Mouse (Mus musculus) liver, embryonic 16.5 days (tissue): Measurements from ENCODE around the gene Fam71b. TPM values are rescaled to one million over a fixed set of nuclear protein-coding genes. Genes with fewer than 3 reads are reported as not detected.

Source experiments
- ATAC-seq: fragments of 200-750 bp; cut with Nextera tagmentation; 2 replicates; pipeline ENCODE4 v1.8.0; 2017; ENCODE audit warnings: low read depth, mild to moderate bottlenecking, moderate number of reproducible peaks, moderate library complexity
- H3K27ac ChIP-seq: fragments of 300-500 bp; sonication (generic); 2 replicates; pipeline ENCODE4 v1.5.1; 2014; ENCODE audit warnings: mild to moderate bottlenecking, low read length
- H3K27me3 ChIP-seq: fragments of 300-500 bp; sonication (generic); 2 replicates; pipeline ENCODE4 v1.6.1; 2014; ENCODE audit warnings: low read depth, low read length, mixed read lengths; ENCODE audit not compliant: control insufficient read depth, insufficient read depth
- H3K36me3 ChIP-seq: fragments of 300-500 bp; sonication (generic); 2 replicates; pipeline ENCODE4 v1.6.1; 2014; ENCODE audit warnings: mild to moderate bottlenecking; ENCODE audit not compliant: control insufficient read depth, insufficient read depth
- H3K4me1 ChIP-seq: fragments of 300-500 bp; sonication (generic); 2 replicates; pipeline ENCODE4 v1.6.1; 2014; ENCODE audit warnings: low read depth, low read length, mixed read lengths; ENCODE audit not compliant: control insufficient read depth
- H3K4me2 ChIP-seq: fragments of 300-500 bp; sonication (generic); 2 replicates; pipeline ENCODE4 v1.6.1; 2014; ENCODE audit warnings: low read depth, low read length, mixed read lengths
- H3K4me3 ChIP-seq: fragments of 300-500 bp; sonication (generic); 2 replicates; pipeline ENCODE4 v1.5.1; 2014; ENCODE audit warnings: low read depth, mild to moderate bottlenecking, low read length
- H3K9ac ChIP-seq: fragments of 300-500 bp; sonication (generic); 2 replicates; pipeline ENCODE4 v1.6.1; 2014; ENCODE audit warnings: low read depth, low read length
- H3K9me3 ChIP-seq: fragments of 300-500 bp; sonication (generic); replicated peaks from 2 replicates; pipeline ENCODE4 v1.6.1; 2016; ENCODE audit warnings: low read length; ENCODE audit not compliant: control insufficient read depth
- WGBS: fragments of 180-500 bp; shearing (Covaris S2); extraction: QIAGEN DNeasy Blood & Tissue Kit; methylation state at CpG from one replicate; pipeline ENCODE4 v1.1.7; 2014; ENCODE audit not compliant: insufficient replicate concordance; 5-methylcytosine and 5-hydroxymethylcytosine counted together
- polyA plus RNA-seq: library from polyadenylated mRNA; unstranded; fragments of >200 nt; fragmentation: Nextera tagmentation; extraction: Ambion mirVana; gene quantifications from 2 replicates; pipeline ENCODE4 v1.2.1, GENCODE M21; 2015

The Fam71b gene
- polyA plus RNA-seq, 1 experiment from 2014 or later, result 0.04 TPM

DNA sequence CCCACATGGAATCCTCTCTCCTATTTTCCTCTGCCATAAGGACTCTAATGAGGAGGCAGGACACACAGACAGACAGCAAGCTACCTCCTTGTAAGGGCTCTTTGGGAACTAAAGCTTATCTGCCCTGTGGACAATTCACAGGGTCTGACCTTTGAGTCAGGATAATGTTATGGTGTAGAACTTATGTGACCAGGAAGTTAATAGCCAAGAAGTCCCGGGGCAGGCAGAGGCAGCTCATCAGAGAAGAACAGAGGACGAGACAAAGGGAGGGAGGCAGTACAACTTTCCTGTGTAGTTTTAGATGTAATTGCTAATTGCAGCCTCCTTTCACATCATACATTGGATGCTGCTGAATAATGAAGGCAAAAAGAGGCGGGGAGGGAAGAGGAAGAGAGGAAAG, 5.7 kb upstream of the Fam71b start:
- H3K4me1 ChIP-seq, result no peaks in the 10 kb centered on the region
- no peaks in the 10 kb centered on the region for H3K27me3 ChIP-seq
- no peaks in the 10 kb centered on the region for H3K36me3 ChIP-seq
- no peaks in the 10 kb centered on the region for H3K9me3 ChIP-seq
- no peak overlapping the region for H3K9ac ChIP-seq
- 35% methylated on average over 3 of the region's 3 CpGs for WGBS
- ATAC-seq, result no peak
- H3K4me2 ChIP-seq, result no peak overlapping the region
- H3K4me3 ChIP-seq, result no peak overlapping the region
- no peak overlapping the region for H3K27ac ChIP-seq

- WGBS, result 48% methylated on average over 7 of the region's 7 CpGs
- Histone ChIP-seq H3K4me1 (peaks cover 5% of the 10 kb centered on the region), H3K36me3 (no peaks in the 10 kb centered on the region), H3K27me3 (no peaks in the 10 kb centered on the region), H3K9me3 (no peaks in the 10 kb centered on the region), H3K27ac (no peak overlapping the region), H3K4me3 (no peak overlapping the region), H3K9ac (no peak overlapping the region), H3K4me2 (no peak overlapping the region)
- ATAC-seq, result no peak
Measured at GRCm38 (mm10) chr11:46392890-46393289, 3.5 kb upstream of the Fam71b start.

DNA sequence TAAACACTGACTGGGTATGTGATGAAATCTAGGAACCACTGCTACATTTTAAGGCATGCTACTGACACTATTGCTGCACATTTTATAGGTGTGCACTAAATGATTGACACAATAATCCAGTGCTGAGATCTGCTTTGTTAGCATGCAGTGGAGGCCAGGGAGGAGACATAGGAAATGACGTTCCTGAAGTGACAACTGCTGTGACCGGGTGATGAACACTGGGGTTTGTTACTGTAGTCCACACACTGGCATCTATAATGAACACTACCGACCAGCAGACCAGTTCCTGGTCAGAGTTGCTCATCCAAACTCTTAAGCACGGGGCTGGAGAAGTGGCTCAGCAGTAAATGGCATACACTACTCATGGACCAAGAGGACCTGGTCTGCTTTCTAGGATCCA, 2.9 kb upstream of the Fam71b start:
- H3K4me2 ChIP-seq, result no peak overlapping the region
- ATAC-seq, result no peak
- no peak overlapping the region for H3K9ac ChIP-seq
- no peaks in the 10 kb centered on the region for H3K9me3 ChIP-seq
- H3K4me1 ChIP-seq, result peaks cover 5% of the 10 kb centered on the region
- no peaks in the 10 kb centered on the region for H3K36me3 ChIP-seq
- no peak overlapping the region for H3K27ac ChIP-seq
- no peaks in the 10 kb centered on the region for H3K27me3 ChIP-seq
- 64% methylated on average over 4 of the region's 4 CpGs for WGBS
- H3K4me3 ChIP-seq, result no peak overlapping the region

GRCm38 (mm10) chr11:46395088-46395487, 1.3 kb upstream of the Fam71b start:
- Histone ChIP-seq H3K27ac (no peak overlapping the region), H3K4me3 (no peak overlapping the region), H3K9ac (no peak overlapping the region), H3K27me3 (no peaks in the 10 kb centered on the region), H3K36me3 (no peaks in the 10 kb centered on the region), H3K4me2 (no peak overlapping the region), H3K9me3 (no peaks in the 10 kb centered on the region), H3K4me1 (peaks cover 9% of the 10 kb centered on the region)
- WGBS, result 71% methylated on average over 2 of the region's 2 CpGs
- no peak for ATAC-seq

- H3K9ac ChIP-seq, result no peak overlapping the region
- 78% methylated on average over 2 of the region's 2 CpGs for WGBS
- H3K27ac ChIP-seq, result no peak overlapping the region
- no peaks in the 10 kb centered on the region for H3K36me3 ChIP-seq
- H3K27me3 ChIP-seq, result no peaks in the 10 kb centered on the region
- no peak overlapping the region for H3K4me2 ChIP-seq
- no peak for ATAC-seq
- no peak overlapping the region for H3K4me3 ChIP-seq
- H3K9me3 ChIP-seq, result no peaks in the 10 kb centered on the region
- peaks cover 9% of the 10 kb centered on the region for H3K4me1 ChIP-seq
Measured at GRCm38 (mm10) chr11:46395698-46396097, 661 bp upstream of the Fam71b start.

DNA sequence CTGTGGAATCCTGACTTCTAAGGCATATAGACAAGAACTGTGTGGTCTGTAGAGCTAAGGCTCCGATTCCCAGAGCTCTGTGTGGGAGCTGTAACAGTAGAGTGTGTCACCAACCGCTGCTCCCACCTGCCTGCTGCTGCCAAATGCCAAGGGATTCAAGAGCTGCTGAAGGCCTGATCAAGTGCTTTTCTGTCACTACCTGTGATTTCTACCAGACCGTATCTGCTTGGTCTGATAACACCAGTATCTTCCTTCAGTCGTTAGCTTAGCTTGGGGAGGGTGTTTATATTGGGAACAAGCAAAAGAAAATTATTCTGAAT, 461 bp downstream of the Fam71b start:
- H3K27me3 ChIP-seq, result no peaks in the 10 kb centered on the region
- H3K4me3 ChIP-seq, result no peak overlapping the region
- H3K9me3 ChIP-seq, result no peaks in the 10 kb centered on the region
- no peak overlapping the region for H3K9ac ChIP-seq
- ATAC-seq, result no peak
- H3K4me2 ChIP-seq, result no peak overlapping the region
- no peaks in the 10 kb centered on the region for H3K36me3 ChIP-seq
- peaks cover 12% of the 10 kb centered on the region for H3K4me1 ChIP-seq
- H3K27ac ChIP-seq, result no peak overlapping the region
- 41% methylated on average over 4 of the region's 4 CpGs for WGBS

GRCm38 (mm10) chr11:46397900-46398299, 1.5 kb downstream of the Fam71b start:
- H3K9ac ChIP-seq, result no peak overlapping the region
- no peaks in the 10 kb centered on the region for H3K36me3 ChIP-seq
- WGBS, result 49% methylated on average over 2 of the region's 2 CpGs
- no peak overlapping the region for H3K27ac ChIP-seq
- no peaks in the 10 kb centered on the region for H3K27me3 ChIP-seq
- H3K4me3 ChIP-seq, result no peak overlapping the region
- H3K9me3 ChIP-seq, result no peaks in the 10 kb centered on the region
- no peak overlapping the region for H3K4me2 ChIP-seq
- no peak for ATAC-seq
- H3K4me1 ChIP-seq, result peaks cover 12% of the 10 kb centered on the region

GRCm38 (mm10) chr11:46398473-46398872, 2.1 kb downstream of the Fam71b start:
- no peak overlapping the region for H3K4me2 ChIP-seq
- no peaks in the 10 kb centered on the region for H3K27me3 ChIP-seq
- no peak overlapping the region for H3K4me3 ChIP-seq
- no peak for ATAC-seq
- H3K27ac ChIP-seq, result no peak overlapping the region
- no peaks in the 10 kb centered on the region for H3K9me3 ChIP-seq
- no peaks in the 10 kb centered on the region for H3K36me3 ChIP-seq
- no peak overlapping the region for H3K9ac ChIP-seq
- H3K4me1 ChIP-seq, result peaks cover 12% of the 10 kb centered on the region
- WGBS, result 40% methylated on average over 4 of the region's 4 CpGs

DNA sequence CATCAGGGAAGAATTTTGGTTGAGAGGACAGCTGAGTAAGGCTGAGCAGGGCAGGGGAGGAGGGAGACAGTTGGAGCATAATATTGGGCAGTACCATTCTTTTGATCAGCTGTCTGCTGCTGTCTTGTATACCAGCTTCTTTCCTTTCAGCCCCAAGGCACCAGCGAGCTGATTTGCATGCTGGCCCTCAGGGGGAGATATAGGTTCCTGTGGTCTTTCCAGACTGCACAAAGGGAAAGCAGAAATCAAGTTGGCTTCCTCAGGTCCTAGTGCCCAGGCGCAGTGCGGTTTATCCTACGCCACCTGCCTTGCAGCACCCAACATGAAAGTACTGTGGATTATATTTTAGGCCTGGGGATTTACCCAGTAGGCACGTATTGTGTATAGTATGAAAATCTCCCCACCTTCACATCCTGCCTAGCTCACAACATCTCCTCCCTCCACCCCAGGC, 2.6 kb downstream of the Fam71b start:
- no peak overlapping the region for H3K4me2 ChIP-seq
- WGBS, result 34% methylated on average over 5 of the region's 5 CpGs
- no peaks in the 10 kb centered on the region for H3K27me3 ChIP-seq
- H3K9me3 ChIP-seq, result no peaks in the 10 kb centered on the region
- no peaks in the 10 kb centered on the region for H3K36me3 ChIP-seq
- peaks cover 12% of the 10 kb centered on the region for H3K4me1 ChIP-seq
- H3K27ac ChIP-seq, result no peak overlapping the region
- ATAC-seq, result no peak
- no peak overlapping the region for H3K9ac ChIP-seq
- no peak overlapping the region for H3K4me3 ChIP-seq

GRCm38 (mm10) chr11:46401555-46401954, 5.2 kb downstream of the Fam71b start:
- no peak overlapping the region for H3K4me3 ChIP-seq
- no peak for ATAC-seq
- H3K9me3 ChIP-seq, result no peaks in the 10 kb centered on the region
- H3K4me1 ChIP-seq, result peaks cover 7% of the 10 kb centered on the region
- H3K27ac ChIP-seq, result no peak overlapping the region
- no peaks in the 10 kb centered on the region for H3K36me3 ChIP-seq
- H3K4me2 ChIP-seq, result no peak overlapping the region
- no peak overlapping the region for H3K9ac ChIP-seq
- H3K27me3 ChIP-seq, result no peaks in the 10 kb centered on the region
- 57% methylated on average over 12 of the region's 12 CpGs for WGBS
